Mouse (Mus musculus) embryonic fibroblast, embryonic 13.5 days (primary cell): ENCODE measurements around the gene Gdpd3.

ENCODE experiments used
- CTCF ChIP-seq: IDR thresholded peaks from 2 replicates; pipeline ENCODE4 v1.5.1; 2011; ENCODE audit warnings: mild to moderate bottlenecking, control low read depth, low read length, moderate library complexity, borderline replicate concordance; ENCODE audit not compliant: insufficient read depth
- POLR2A ChIP-seq: IDR thresholded peaks from 2 replicates; pipeline ENCODE4 v1.6.1; 2011; ENCODE audit warnings: low read depth, mild to moderate bottlenecking, control low read depth, low read length, moderate library complexity

GRCm38 (mm10) chr7:126823202-126823711, 57.1 kb downstream of the Gdpd3 start:
- TF ChIP-seq POLR2A (no peak), CTCF (no peak)
